Mouse (Mus musculus): Measurements from ENCODE around the gene Ndufs3. TPM values are rescaled to one million over a fixed set of nuclear protein-coding genes. Genes with fewer than 3 reads are reported as not detected.

Gene Ndufs3
- polyA plus RNA-seq, 1 experiment from 2014 or later: 136 TPM

DNA sequence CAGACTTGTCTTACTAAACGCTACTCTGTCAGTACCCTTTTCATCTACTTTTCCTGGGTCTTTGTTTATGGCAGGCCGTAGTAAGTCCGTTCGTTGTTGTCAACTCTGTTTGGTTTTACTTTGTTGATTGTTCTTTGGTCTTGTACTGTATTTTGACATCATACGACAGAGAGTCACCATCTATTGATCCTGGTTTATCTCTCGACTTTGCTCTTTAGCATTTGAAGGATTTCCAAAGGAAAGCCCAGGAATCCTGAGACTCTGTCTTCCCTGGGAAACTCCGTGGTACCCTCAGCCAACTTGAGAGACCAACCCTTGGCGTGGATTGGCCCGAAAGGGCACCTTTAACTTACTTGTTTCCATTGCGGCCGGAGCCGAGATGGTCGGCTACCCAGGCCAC is 23.9 kb upstream of the Ndufs3 start:
- Histone ChIP-seq H3K36me3 (replicated peaks) (no peaks in the 10 kb centered on the region), H3K4me2 (no peak overlapping the region), H3K4me1 (replicated peaks) (0 out of 2 replicates have a peak, but pooled peaks cover 10% of the 10 kb centered on the region), H3K27me3 (peaks cover 22% of the 10 kb centered on the region; the same call in 1 of the 2 replicates), H3K9me3 (replicated peaks) (no peaks in the 10 kb centered on the region), H3K9ac (no peak overlapping the region), H3K27ac (replicated peaks) (no peak overlapping the region), H3K4me3 (replicated peaks) (no peak overlapping the region)
- ATAC-seq (ENCODE audit: insufficient read depth): no peak
- 73% methylated on average over 13 of the region's 13 CpGs for WGBS (ENCODE audit: insufficient replicate concordance)

DNA sequence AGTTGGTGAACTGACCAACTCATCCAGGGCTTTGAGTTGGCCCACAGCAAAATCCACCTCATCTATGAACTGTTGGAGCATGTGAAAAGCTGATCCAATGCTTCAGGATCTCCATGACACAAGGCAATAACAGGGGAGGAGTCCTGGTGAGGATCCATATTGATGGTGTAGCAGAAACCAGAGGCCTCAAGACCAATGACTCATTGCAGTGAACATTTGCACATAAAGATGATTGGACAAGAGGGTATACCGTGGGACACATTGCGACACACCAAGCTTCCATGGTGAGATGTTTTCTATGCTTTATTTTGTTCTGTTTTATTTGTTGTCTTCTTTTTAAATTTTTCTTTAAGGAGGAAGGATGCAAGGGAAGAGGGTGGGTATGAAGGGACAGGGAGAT is 18.0 kb upstream of the Ndufs3 start:
- H3K27me3 ChIP-seq: 0 out of 2 replicates have a peak, but pooled peaks cover 6% of the 10 kb centered on the region
- H3K4me1 ChIP-seq (replicated peaks): peaks cover 11% of the 10 kb centered on the region
- no peak overlapping the region for H3K4me2 ChIP-seq
- WGBS (ENCODE audit: insufficient replicate concordance): 74% methylated on average over 2 of the region's 2 CpGs
- H3K9me3 ChIP-seq (replicated peaks): no peaks in the 10 kb centered on the region
- H3K27ac ChIP-seq (replicated peaks): no peak overlapping the region
- no peak overlapping the region for H3K9ac ChIP-seq
- H3K4me3 ChIP-seq (replicated peaks): no peak overlapping the region
- no peaks in the 10 kb centered on the region for H3K36me3 ChIP-seq (replicated peaks)
- no peak for ATAC-seq (ENCODE audit: insufficient read depth)

DNA sequence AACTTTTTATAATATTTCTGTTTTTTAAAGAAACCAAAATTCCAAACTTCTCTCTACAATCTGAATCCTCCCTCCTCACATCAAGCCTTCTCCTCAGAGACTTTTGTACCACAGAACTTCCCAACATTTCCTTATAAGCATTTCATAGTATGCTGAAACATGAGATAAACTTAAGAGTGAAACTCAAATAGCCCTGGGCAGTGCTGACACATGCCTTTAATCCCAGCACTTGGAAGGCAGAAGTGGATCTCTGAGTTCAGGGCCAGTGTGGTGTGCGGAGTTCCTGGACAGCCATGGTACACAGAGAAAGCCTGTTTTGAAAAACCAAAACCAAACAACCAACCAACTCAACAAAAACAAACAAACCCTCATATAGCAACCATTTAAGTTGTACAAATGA is 16.6 kb upstream of the Ndufs3 start:
- Histone ChIP-seq H3K9ac (no peak overlapping the region), H3K4me2 (no peak overlapping the region), H3K9me3 (replicated peaks) (no peaks in the 10 kb centered on the region), H3K27ac (replicated peaks) (no peak overlapping the region), H3K4me3 (replicated peaks) (no peak overlapping the region), H3K27me3 (0 out of 2 replicates have a peak, but pooled peaks cover 6% of the 10 kb centered on the region), H3K4me1 (replicated peaks) (peaks cover 24% of the 10 kb centered on the region), H3K36me3 (replicated peaks) (no peaks in the 10 kb centered on the region)
- ATAC-seq (ENCODE audit: insufficient read depth): no peak
- 76% methylated on average over 1 of the region's 1 CpGs for WGBS (ENCODE audit: insufficient replicate concordance)

DNA sequence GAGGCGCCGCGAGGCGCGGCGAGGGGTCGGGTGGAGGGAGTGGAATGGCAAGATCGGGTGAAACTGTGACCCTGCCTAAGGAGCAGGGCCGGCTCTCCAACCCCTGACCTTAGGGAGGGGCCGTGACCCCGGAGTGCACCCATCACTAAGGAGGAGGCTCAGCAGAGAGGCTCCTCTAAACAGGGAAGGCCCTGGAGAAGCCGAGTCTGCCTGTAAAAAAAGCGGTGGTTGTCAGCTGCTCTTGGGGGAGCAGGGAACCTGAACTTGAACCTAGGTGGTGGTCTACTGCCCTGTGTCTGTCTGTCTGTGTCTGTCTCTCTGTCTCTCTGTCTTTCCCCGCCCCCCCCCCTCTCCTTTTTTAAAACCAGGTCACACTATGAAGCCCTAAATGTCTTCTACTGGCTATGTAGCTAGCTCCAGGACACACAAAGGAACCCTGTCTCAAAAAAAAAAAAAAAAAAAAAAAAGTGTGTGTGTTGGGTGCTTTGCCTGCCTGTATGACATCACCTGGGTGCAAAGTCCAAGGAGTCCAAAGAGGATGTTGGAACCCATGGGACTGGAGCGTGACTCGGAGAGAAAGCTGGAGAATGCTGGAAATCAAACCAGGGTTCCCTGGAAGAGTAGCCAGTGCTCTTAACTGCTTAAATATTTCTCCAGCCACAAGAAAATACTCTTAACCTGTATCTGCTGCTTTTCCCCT is 13.5 kb upstream of the Ndufs3 start:
- H3K36me3 ChIP-seq (replicated peaks): peaks cover 14% of the 10 kb centered on the region
- H3K27ac ChIP-seq (replicated peaks): peak overlapping the region; percentile 91
- peak overlapping the region; percentile 86 for H3K9ac ChIP-seq
- 11% methylated on average over 15 of the region's 16 CpGs for WGBS (ENCODE audit: insufficient replicate concordance)
- peaks cover 39% of the 10 kb centered on the region for H3K4me1 ChIP-seq (replicated peaks)
- no peaks in the 10 kb centered on the region for H3K27me3 ChIP-seq
- H3K9me3 ChIP-seq (replicated peaks): no peaks in the 10 kb centered on the region
- ATAC-seq (ENCODE audit: insufficient read depth): peak; percentile 74
- peak overlapping the region; percentile 70 for H3K4me3 ChIP-seq (replicated peaks)
- H3K4me2 ChIP-seq: peak overlapping the region; percentile 98

DNA sequence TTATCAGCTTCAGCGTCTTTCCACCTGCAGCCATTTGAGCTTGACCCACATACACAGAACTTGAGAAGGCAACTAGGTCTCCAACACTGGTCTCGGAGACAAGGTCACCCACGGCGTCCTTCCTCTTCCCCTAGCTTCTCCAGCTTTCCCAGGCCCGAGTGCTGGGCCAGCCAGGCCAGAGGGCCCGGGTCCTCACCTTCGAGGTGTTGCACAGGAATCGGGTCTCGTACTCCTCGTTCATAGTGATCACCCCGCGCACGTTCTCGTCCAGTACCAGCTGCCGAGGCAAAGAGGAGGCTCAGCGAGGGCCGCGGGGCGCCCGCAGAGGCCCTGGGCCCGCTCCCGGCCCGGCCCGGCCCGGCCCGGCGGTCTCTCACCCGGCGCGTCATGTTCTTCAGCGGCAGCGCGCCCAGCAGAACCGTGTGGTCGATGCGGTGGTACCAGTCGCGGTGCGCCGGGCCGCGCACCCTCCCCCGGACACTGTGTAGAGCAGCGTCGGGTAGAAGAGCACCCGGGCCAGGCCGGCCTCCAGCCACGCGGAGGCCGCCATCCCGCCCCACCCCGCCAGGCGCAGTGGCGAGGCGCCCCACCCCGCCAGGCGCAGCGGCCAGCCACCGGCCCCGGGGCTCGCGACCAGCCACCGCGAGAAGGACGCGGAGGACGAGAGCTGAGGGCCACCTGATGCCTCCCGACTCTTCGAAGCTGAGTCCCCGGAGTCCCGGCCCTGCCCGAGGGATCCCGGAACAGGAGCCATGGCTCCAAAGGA is 12.8 kb upstream of the Ndufs3 start:
- peak overlapping the region; percentile 98 for H3K4me2 ChIP-seq
- under 1% methylated on average over 69 of the region's 73 CpGs for WGBS (ENCODE audit: insufficient replicate concordance)
- ATAC-seq (ENCODE audit: insufficient read depth): peak; percentile 89

DNA sequence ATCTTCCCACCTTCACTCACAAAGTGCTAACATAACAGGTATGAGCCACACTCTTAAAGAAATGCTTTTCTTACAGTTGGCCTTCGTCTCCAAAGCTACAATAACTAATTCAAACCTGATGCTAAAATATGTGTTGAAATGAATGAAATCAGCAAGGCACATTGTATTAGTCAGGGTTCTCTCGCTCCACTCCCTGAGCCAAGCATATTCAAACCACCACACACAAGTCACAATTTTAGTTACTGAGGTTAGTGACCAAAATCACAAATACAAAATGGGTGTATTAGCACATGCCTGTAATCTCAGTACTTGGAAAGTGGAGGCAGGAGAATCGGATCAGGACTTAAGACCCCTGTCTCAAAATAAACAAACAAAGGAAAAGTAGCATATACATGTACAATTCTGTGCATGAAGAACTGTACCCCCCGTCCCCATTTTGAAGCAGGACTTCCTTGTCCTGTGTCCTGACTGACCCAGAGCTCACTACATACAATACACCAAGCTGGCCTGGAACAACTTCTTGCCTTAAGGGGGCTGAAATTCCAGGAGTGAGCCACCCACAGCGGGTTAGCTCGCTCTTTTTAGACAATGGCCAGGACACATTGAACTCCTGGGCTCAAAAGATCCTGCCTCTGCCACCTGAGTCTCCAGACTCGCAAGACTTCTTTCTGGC is 12.1 kb upstream of the Ndufs3 start:
- Histone ChIP-seq H3K4me3 (replicated peaks) (peak overlapping the region; percentile 70), H3K36me3 (replicated peaks) (peaks cover 26% of the 10 kb centered on the region), H3K27me3 (no peaks in the 10 kb centered on the region), H3K4me2 (peak overlapping the region; percentile 98), H3K27ac (replicated peaks) (peak overlapping the region; percentile 91), H3K4me1 (replicated peaks) (peaks cover 39% of the 10 kb centered on the region), H3K9me3 (replicated peaks) (no peaks in the 10 kb centered on the region), H3K9ac (peak overlapping the region; percentile 86)
- no peak for ATAC-seq (ENCODE audit: insufficient read depth)
- 18% methylated on average over 7 of the region's 7 CpGs for WGBS (ENCODE audit: insufficient replicate concordance)

More for the DNA sequence above, 12.8 kb upstream of the Ndufs3 start:
- H3K4me1 ChIP-seq (replicated peaks): peaks cover 39% of the 10 kb centered on the region
- H3K4me3 ChIP-seq (replicated peaks): peak overlapping the region; percentile 70
- H3K9me3 ChIP-seq (replicated peaks): no peaks in the 10 kb centered on the region
- H3K27ac ChIP-seq (replicated peaks): peak overlapping the region; percentile 91
- no peaks in the 10 kb centered on the region for H3K27me3 ChIP-seq
- peaks cover 21% of the 10 kb centered on the region for H3K36me3 ChIP-seq (replicated peaks)
- H3K9ac ChIP-seq: peak overlapping the region; percentile 86

DNA sequence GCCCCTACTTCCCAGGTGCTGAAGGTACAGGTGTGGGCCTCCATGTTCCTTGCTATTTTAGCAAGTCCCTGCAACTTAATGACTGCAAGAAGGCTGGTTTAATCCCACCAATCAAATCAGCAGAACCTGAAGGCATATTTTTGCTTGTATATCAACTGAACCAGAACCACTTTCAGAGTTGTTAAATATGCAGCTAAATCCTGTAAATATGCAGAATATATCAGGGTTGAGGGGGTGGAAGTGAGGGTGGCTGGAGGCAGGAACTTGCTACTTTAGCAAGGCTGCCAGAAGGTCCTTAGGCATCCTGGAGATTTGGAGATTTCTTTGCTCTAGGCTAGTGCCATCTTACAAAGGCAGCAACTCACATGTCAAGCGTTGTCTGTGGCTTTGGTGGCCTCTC is 10.9 kb upstream of the Ndufs3 start:
- Histone ChIP-seq H3K9ac (no peak overlapping the region), H3K4me1 (replicated peaks) (peaks cover 42% of the 10 kb centered on the region), H3K27me3 (no peaks in the 10 kb centered on the region), H3K27ac (replicated peaks) (0 out of 2 replicates have a peak overlapping the region, but pooled peaks have one; percentile 0), H3K9me3 (replicated peaks) (no peaks in the 10 kb centered on the region), H3K4me2 (peak overlapping the region; percentile 98), H3K4me3 (replicated peaks) (no peak overlapping the region), H3K36me3 (replicated peaks) (peaks cover 38% of the 10 kb centered on the region)
- no peak for ATAC-seq (ENCODE audit: insufficient read depth)
- WGBS (ENCODE audit: insufficient replicate concordance): 80% methylated on average over 1 of the region's 1 CpGs

DNA sequence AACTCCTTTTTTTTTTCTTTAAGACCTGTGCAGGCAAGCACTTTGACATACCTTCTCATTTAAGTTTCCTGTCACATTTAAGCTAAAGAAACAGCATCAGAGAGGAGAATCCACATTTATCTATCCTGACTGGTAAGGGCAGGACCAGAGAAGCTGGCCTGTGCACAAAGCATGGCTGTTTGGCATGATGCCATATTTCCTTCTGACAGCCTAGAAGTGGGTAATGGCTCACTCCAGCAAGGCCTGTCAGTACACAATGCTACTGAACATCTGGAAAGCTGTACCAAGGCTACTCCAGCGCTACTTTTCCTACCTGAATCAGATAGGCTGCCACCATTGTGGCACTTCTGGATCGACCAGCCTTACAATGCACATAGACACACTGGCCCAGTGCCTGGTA is 9.0 kb upstream of the Ndufs3 start:
- Histone ChIP-seq H3K4me2 (no peak overlapping the region), H3K9ac (no peak overlapping the region), H3K27ac (replicated peaks) (no peak overlapping the region), H3K4me3 (replicated peaks) (no peak overlapping the region), H3K4me1 (replicated peaks) (peaks cover 42% of the 10 kb centered on the region), H3K36me3 (replicated peaks) (peaks cover 56% of the 10 kb centered on the region), H3K9me3 (replicated peaks) (no peaks in the 10 kb centered on the region), H3K27me3 (no peaks in the 10 kb centered on the region)
- no peak for ATAC-seq (ENCODE audit: insufficient read depth)
- 91% methylated on average over 2 of the region's 2 CpGs for WGBS (ENCODE audit: insufficient replicate concordance)

DNA sequence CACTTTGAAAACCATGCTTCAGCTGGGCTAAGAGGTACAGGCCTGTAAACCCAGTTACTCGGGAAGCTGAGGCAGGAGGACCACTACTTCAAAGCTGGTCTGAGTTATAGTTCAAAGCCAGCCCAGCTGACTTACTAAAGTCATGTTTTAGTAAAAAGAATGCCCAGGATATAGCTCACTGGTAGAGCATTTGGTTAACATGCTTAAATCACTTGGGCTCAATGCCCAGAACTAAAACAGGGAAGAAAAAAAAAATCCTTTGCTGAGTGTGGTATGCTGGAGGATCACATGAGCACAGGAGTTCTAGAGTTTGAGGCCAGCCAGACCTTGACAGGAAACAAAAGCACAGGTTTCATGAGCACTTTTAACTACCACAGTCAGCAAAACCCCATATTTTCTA is 7.0 kb upstream of the Ndufs3 start:
- Histone ChIP-seq H3K4me2 (no peak overlapping the region), H3K4me3 (replicated peaks) (no peak overlapping the region), H3K36me3 (replicated peaks) (peaks cover 73% of the 10 kb centered on the region), H3K9ac (no peak overlapping the region), H3K27me3 (no peaks in the 10 kb centered on the region), H3K27ac (replicated peaks) (no peak overlapping the region), H3K9me3 (replicated peaks) (no peaks in the 10 kb centered on the region), H3K4me1 (replicated peaks) (peaks cover 32% of the 10 kb centered on the region)
- ATAC-seq (ENCODE audit: insufficient read depth): no peak
- WGBS (ENCODE audit: insufficient replicate concordance): 60% methylated on average over 1 of the region's 1 CpGs

DNA sequence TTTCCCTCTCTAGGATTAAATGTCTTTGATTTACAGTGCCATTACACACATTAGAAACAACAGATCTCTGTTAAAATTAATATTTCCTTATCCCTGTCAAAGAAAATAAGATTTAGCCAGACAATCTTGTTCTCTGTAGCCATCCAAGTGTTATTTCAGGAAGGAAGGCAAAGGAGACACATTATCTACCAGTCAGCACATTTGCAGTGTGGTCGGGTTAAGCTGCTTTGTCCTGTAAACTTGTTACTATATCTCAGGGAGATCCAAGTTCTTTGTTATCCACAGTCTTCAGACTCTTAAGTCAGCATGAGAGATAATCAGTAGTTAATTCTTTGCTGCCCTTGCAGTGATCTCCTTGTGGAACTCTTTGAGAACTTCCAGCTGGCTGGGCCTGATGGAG is 6.2 kb upstream of the Ndufs3 start:
- peaks cover 30% of the 10 kb centered on the region for H3K4me1 ChIP-seq (replicated peaks)
- H3K9ac ChIP-seq: no peak overlapping the region
- H3K4me3 ChIP-seq (replicated peaks): no peak overlapping the region
- no peak for ATAC-seq (ENCODE audit: insufficient read depth)
- 29% methylated on average over 1 of the region's 1 CpGs for WGBS (ENCODE audit: insufficient replicate concordance)
- no peak overlapping the region for H3K4me2 ChIP-seq
- peaks cover 79% of the 10 kb centered on the region for H3K36me3 ChIP-seq (replicated peaks)
- no peak overlapping the region for H3K27ac ChIP-seq (replicated peaks)
- no peaks in the 10 kb centered on the region for H3K27me3 ChIP-seq
- no peaks in the 10 kb centered on the region for H3K9me3 ChIP-seq (replicated peaks)

DNA sequence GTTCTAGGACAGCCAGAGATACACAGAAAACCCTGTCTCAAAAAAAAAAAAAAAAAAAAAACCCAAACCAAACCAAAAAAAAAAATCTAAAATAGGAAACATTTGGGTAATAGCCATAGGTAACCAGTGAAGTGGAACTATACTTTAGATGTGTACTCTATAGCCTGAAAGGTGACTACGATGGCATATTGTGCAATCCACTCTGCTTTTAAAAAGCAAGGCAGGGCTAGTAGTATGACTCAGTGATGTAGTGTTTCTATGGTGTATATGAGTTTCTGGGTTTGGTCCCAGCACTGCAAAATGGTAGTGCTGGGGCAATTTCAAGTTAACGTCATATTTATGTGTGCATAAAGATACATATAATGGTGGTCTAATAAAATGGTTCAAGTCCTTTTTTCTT is 2.1 kb upstream of the Ndufs3 start:
- WGBS (ENCODE audit: insufficient replicate concordance): 81% methylated on average over 2 of the region's 2 CpGs
- no peak for ATAC-seq (ENCODE audit: insufficient read depth)
- Histone ChIP-seq H3K27ac (replicated peaks) (no peak overlapping the region), H3K4me3 (replicated peaks) (no peak overlapping the region), H3K9ac (no peak overlapping the region), H3K4me1 (replicated peaks) (peaks cover 43% of the 10 kb centered on the region), H3K9me3 (replicated peaks) (no peaks in the 10 kb centered on the region), H3K27me3 (no peaks in the 10 kb centered on the region), H3K4me2 (no peak overlapping the region), H3K36me3 (replicated peaks) (peaks cover 64% of the 10 kb centered on the region)

All from liver, embryonic 15.5 days (tissue).